Mouse (Mus musculus) embryonic facial prominence, embryonic 11.5 days (tissue): Measurements from ENCODE around the gene Nmb. TPM values are rescaled to one million over a fixed set of nuclear protein-coding genes. Genes with fewer than 3 reads are reported as not detected.
A peak's percentile ranks its signal among the peaks of the same experiment; 100 is the strongest.

Source experiments
- ATAC-seq: fragments of 200-750 bp; cut with Nextera tagmentation; replicated peaks from 2 replicates; pipeline ENCODE4 v1.8.0; 2017; ENCODE audit warnings: low read depth; ENCODE audit not compliant: insufficient number of reproducible peaks, low FRiP score, low TSS enrichment
- DNase-seq: peaks from one replicate; pipeline ENCODE4 v3.0.0-alpha.2; 2015; ENCODE audit warnings: low spot score
- H3K27ac ChIP-seq: fragments of 300-500 bp; sonication (generic); replicated peaks from 2 replicates; pipeline ENCODE4 v1.5.1; 2014; ENCODE audit warnings: mild to moderate bottlenecking, low read depth, low read length, control low read depth
- H3K27me3 ChIP-seq: fragments of 300-500 bp; sonication (generic); 2 replicates; pipeline ENCODE4 v1.6.1; 2014; ENCODE audit warnings: mild to moderate bottlenecking, low read length, moderate library complexity, mixed read lengths; ENCODE audit not compliant: control insufficient read depth, insufficient read depth
- H3K36me3 ChIP-seq: fragments of 300-500 bp; sonication (generic); replicated peaks from 2 replicates; pipeline ENCODE4 v1.6.1; 2014; ENCODE audit warnings: low read depth, mild to moderate bottlenecking, low read length, moderate library complexity, mixed read lengths; ENCODE audit not compliant: control insufficient read depth, insufficient read depth
- H3K4me1 ChIP-seq: fragments of 300-500 bp; sonication (generic); 2 replicates; pipeline ENCODE4 v1.6.1; 2014; ENCODE audit warnings: low read length, mixed read lengths; ENCODE audit not compliant: control insufficient read depth, insufficient read depth
- H3K4me2 ChIP-seq: fragments of 300-500 bp; sonication (generic); 2 replicates; pipeline ENCODE4 v1.6.1; 2014; ENCODE audit warnings: low read depth, mild to moderate bottlenecking, control low read depth, low read length, moderate library complexity
- H3K4me3 ChIP-seq: fragments of 300-500 bp; sonication (generic); 2 replicates; pipeline ENCODE4 v1.5.1; 2014; ENCODE audit warnings: low read depth, low read length, control low read depth
- H3K9ac ChIP-seq: fragments of 300-500 bp; sonication (generic); replicated peaks from 2 replicates; pipeline ENCODE4 v1.6.1; 2014; ENCODE audit warnings: mild to moderate bottlenecking, control low read depth, low read length
- H3K9me3 ChIP-seq: fragments of 300-500 bp; sonication (generic); replicated peaks from 2 replicates; pipeline ENCODE4 v1.6.1; 2016; ENCODE audit warnings: mild to moderate bottlenecking, low read length, inconsistent platforms, mixed read lengths; ENCODE audit not compliant: control insufficient read depth
- WGBS: fragments of 180-500 bp; shearing (Covaris S2); extraction: QIAGEN DNeasy Blood & Tissue Kit; methylation state at CpG from one replicate; pipeline ENCODE4 v1.1.7; 2014; 5-methylcytosine and 5-hydroxymethylcytosine counted together
- polyA plus RNA-seq: library from polyadenylated mRNA; unstranded; fragments of >200 nt; fragmentation: Nextera tagmentation; extraction: Ambion mirVana; gene quantifications from 2 replicates; pipeline ENCODE4 v1.2.1, GENCODE M21; 2014

Gene Nmb
- polyA plus RNA-seq, 1 experiment from 2014 or later: 7.3 TPM

DNA sequence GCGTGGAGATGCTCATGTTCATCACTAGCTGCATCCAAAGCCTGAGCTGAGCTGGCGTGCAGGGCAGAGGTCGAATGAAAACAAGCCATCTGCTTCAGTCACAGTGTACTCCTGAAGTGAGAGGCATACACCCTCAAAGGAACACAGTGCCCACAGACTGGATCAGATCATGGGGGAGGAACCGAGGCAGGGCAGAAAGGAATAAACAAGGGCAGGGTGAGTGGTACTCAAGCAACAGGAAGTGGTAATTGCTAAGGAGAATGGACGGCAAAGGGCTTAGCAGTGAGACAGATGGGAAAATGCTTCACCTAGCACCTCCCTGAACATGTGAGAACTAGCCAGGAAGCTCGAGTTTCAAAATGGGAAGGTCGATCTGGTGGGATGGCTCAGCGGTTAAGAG, 7.6 kb upstream of the Nmb start:
- Histone ChIP-seq H3K4me3 (no peak overlapping the region), H3K4me1 (no peaks in the 10 kb centered on the region), H3K9me3 (no peaks in the 10 kb centered on the region), H3K36me3 (peaks cover 6% of the 10 kb centered on the region), H3K4me2 (no peak overlapping the region), H3K27me3 (no peaks in the 10 kb centered on the region), H3K9ac (no peak overlapping the region), H3K27ac (no peak overlapping the region)
- DNase-seq (no peak), ATAC-seq (no peak)
- WGBS: 88% methylated on average over 8 of the region's 8 CpGs

DNA sequence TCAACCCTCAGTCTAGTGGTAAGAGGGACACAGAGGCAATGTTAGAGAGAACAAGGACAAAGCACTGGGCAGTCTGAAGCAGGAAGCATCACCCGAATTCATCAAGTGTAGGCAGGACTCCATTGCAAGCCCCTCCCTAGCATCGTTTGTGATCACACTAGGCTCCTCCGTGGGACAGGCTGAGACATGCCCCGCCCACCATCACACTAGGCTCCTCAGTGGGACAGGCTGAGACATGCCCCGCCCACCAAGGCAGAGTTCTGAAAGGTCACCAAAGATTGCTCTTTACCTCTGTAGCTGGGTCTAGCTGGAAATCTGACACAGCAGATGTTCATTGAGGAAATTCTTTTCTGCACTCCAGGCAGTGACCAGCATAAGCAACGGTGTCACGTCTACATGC, 6.2 kb upstream of the Nmb start:
- ATAC-seq (no peak), DNase-seq (no peak)
- H3K9me3 ChIP-seq: no peaks in the 10 kb centered on the region
- no peak overlapping the region for H3K4me3 ChIP-seq
- H3K4me1 ChIP-seq: no peaks in the 10 kb centered on the region
- no peaks in the 10 kb centered on the region for H3K27me3 ChIP-seq
- 67% methylated on average over 7 of the region's 7 CpGs for WGBS
- peaks cover 2% of the 10 kb centered on the region; the same call in 1 of the 2 replicates for H3K36me3 ChIP-seq
- no peak overlapping the region for H3K27ac ChIP-seq
- no peak overlapping the region for H3K9ac ChIP-seq
- H3K4me2 ChIP-seq: no peak overlapping the region

DNA sequence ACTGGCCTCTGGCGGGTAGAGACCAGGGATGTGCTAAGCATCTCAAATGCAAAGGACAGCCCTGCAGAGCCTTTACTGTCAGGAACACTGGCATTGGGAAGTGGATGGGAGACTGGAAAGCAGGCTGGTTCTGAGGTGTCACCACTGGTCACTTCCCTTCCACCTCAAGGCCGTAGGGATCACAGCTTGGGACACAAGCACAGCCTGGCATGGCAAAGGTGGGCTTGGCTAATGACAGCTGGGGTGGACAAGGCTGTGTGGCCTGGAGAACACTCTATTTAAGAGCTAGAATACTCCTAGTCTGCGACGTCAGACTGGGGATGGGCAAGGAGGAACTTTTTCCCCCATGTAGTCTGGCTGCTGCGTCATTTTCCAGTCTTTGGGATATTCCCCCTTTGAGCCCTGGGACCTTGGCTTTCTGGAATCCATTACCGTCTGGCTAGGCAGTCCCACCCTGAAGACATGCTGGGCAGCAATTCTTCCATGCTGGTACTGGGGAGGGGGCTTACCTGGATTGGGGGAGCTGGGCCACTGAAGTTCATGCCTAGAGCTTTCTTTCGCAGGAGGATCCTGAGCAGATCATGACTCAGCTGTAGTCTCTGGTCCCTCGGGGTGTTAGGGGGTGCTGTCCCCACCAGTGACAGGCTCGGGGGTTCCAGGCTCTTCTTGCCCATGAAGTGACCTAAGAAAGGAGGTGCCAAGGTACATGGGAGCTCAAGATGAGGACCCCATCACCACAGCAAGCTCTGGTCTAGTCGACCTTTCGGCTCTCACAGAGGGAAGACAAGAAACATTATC, 1.1 kb downstream of the Nmb start:
- Histone ChIP-seq H3K27me3 (no peaks in the 10 kb centered on the region), H3K4me1 (no peaks in the 10 kb centered on the region), H3K36me3 (no peaks in the 10 kb centered on the region), H3K4me2 (no peak overlapping the region), H3K9ac (no peak overlapping the region), H3K27ac (no peak overlapping the region), H3K9me3 (no peaks in the 10 kb centered on the region), H3K4me3 (no peak overlapping the region)
- DNase-seq (no peak), ATAC-seq (no peak)
- 86% methylated on average over 11 of the region's 11 CpGs for WGBS

DNA sequence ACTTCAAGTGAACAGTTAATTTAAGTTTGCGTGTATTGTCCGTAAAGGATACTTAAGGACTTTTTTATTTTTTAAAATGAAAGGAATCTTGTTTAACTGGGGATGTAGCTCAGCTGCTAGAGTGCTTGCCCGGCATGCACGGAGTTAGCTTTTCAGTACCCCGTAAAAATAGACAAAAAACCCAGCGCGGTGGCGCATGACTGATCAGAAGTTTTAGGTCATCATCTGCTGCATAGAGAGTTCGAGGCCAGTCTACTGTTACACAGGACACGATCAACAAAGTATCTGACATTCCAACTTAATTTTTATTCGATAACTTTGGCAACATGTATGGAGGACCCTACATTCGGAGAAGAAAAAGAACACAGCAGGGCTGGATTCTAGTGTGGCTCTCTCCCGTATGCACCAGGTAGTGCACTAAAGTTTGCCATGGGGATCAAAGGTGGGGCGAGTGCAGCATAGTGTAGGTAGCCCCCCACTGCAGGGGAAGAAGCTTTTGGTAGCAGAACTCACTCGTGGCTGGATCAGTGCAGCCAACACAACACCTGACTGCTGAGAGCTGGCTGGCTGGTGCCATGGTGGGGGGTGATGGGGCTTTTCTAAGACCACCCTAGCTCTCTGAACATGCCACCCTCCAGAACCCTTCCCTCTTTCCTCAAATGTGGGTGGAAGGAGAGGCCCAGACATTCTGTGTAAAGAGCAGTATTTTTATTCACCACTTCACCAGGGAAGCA, 3.2 kb downstream of the Nmb start:
- no peak overlapping the region for H3K27ac ChIP-seq

DNA sequence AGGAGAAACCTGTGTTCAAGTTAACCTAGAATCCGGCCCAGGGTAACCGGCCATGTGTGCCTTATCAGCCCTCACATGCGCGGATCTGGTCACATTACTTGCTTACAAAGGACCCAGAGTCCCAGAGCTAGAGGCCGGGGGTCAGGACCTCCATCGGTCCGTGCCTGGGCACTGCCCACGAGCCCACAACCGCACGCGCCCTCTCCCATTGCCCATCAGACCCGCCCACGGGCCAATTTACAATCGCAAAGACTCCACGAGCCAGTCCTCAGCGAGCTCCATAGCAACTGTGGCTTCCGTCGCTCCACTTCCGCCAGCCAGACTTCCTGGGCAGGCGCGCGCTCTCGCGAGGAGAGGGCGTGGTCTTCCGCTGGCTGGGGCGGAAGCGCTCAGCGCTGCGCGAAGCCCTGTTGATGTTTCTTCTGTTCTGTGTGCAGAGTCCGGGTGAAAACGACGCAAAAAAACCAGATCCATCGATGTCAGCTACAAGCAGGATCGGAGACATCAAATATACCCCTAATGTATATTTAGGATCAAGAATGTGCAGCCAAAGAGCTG, 3.9 kb downstream of the Nmb start, which contains the start of gene Wdr73:
Gene Wdr73, minus strand, starts transcription at position 326 of the 558 bp plus-strand sequence.
- Histone ChIP-seq H3K4me1 (no peaks in the 10 kb centered on the region), H3K9me3 (no peaks in the 10 kb centered on the region), H3K4me2 (peak within 1 kb of the TSS; percentile 88), H3K36me3 (no peaks in the 10 kb centered on the region; the same call in 1 of the 2 replicates), H3K4me3 (peak within 1 kb of the TSS; percentile 79), H3K27ac (no peak within 1 kb of the TSS; the same call in 1 of the 2 replicates), H3K27me3 (no peaks in the 10 kb centered on the region), H3K9ac (peak within 1 kb of the TSS; percentile 82)
- under 1% methylated on average over 36 of the region's 36 CpGs for WGBS
- ATAC-seq (peak; percentile 86), DNase-seq (peak; percentile 95)

More for the DNA sequence above, 3.2 kb downstream of the Nmb start:
- peak overlapping the region; percentile 79 for H3K4me3 ChIP-seq
- peak overlapping the region; percentile 88 for H3K4me2 ChIP-seq
- ATAC-seq (no peak; the same call in 1 of the 2 replicates), DNase-seq (peak; percentile 5)
- H3K36me3 ChIP-seq: no peaks in the 10 kb centered on the region; the same call in 1 of the 2 replicates
- H3K4me1 ChIP-seq: no peaks in the 10 kb centered on the region
- no peaks in the 10 kb centered on the region for H3K9me3 ChIP-seq
- 30% methylated on average over 15 of the region's 15 CpGs for WGBS
- peak overlapping the region; percentile 82 for H3K9ac ChIP-seq
- no peaks in the 10 kb centered on the region for H3K27me3 ChIP-seq

DNA sequence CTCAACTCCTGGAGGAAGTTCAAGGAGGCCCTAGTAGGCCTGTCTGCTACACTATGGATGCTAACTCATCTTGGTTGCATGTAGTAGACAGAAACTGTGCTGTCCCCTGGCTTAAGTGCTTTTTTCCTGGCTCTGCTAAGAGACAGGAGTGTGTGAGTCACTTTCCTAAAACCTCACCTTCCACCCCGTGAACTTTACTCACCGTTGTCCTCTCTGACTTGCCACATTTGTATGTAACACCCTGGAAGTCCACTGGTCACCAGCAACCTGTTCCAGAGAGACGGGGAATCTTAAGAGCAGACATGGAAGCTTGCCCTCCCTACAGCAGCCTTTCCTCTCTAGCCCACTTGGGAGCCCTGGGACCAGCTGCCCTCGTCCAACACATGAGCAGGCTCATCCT, 7.2 kb downstream of the Nmb start:
- Histone ChIP-seq H3K4me3 (no peak overlapping the region), H3K4me2 (no peak overlapping the region), H3K9ac (no peak overlapping the region; the same call in 1 of the 2 replicates), H3K27me3 (no peaks in the 10 kb centered on the region), H3K36me3 (peaks cover 1% of the 10 kb centered on the region), H3K4me1 (no peaks in the 10 kb centered on the region), H3K27ac (no peak overlapping the region), H3K9me3 (no peaks in the 10 kb centered on the region)
- no peak for ATAC-seq
- DNase-seq: no peak
- 91% methylated on average over 4 of the region's 4 CpGs for WGBS

DNA sequence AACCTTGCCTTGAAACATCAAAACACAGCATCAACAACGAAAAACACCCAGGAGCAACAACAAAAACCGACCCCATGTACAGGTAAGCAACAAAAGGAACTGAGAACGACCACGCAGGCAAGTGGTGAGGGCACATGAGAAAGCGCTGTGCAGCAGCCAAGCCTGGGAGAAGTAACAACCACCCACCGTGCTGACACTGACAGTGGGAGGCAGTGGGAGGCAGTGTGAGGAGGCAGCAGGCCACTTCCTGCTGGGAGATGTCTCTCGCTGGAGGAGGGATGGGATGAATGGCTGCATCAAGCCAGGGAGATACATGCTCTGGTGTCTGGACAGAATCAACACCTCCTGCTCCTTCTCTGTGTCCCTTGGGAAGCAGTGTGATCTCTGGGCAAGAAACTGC, 7.7 kb downstream of the Nmb start:
- no peaks in the 10 kb centered on the region for H3K27me3 ChIP-seq
- H3K9ac ChIP-seq: no peak overlapping the region
- WGBS: 88% methylated on average over 7 of the region's 7 CpGs
- H3K4me3 ChIP-seq: no peak overlapping the region
- H3K36me3 ChIP-seq: peaks cover 5% of the 10 kb centered on the region
- H3K4me2 ChIP-seq: no peak overlapping the region
- H3K27ac ChIP-seq: no peak overlapping the region
- no peaks in the 10 kb centered on the region for H3K9me3 ChIP-seq
- H3K4me1 ChIP-seq: no peaks in the 10 kb centered on the region
- no peak for DNase-seq
- no peak for ATAC-seq
